Mouse (Mus musculus) olfactory bulb, adult 2 months (tissue): Measurements from ENCODE around the gene Btd. TPM values are rescaled to one million over a fixed set of nuclear protein-coding genes. Genes with fewer than 3 reads are reported as not detected.

Experiments
- H3K27ac ChIP-seq: fragments of 200-500 bp; 2 replicates; pipeline ENCODE4 v1.5.1; 2012; ENCODE audit warnings: low read depth, low read length; ENCODE audit not compliant: insufficient read depth
- H3K4me1 ChIP-seq: fragments of 200-500 bp; 2 replicates; pipeline ENCODE4 v1.6.1; 2012; ENCODE audit warnings: low read length; ENCODE audit not compliant: control insufficient read depth, insufficient read depth
- H3K4me3 ChIP-seq: fragments of 200-500 bp; 2 replicates; pipeline ENCODE4 v1.5.1; 2012; ENCODE audit warnings: mild to moderate bottlenecking, low read depth, low read length, moderate library complexity; ENCODE audit not compliant: insufficient read depth
- CTCF ChIP-seq: fragments of 200-500 bp; IDR thresholded peaks from 2 replicates; pipeline ENCODE4 v1.5.1; 2012; ENCODE audit warnings: low read depth, mild to moderate bottlenecking, low read length, moderate library complexity; ENCODE audit not compliant: insufficient read depth
- POLR2A ChIP-seq: fragments of 200-500 bp; IDR thresholded peaks from 2 replicates; pipeline ENCODE4 v1.6.1; 2012; ENCODE audit warnings: mild to moderate bottlenecking, low read depth, low read length, moderate library complexity; ENCODE audit not compliant: insufficient read depth
- WGBS: fragments of 180-500 bp; shearing (Covaris S2); methylation state at CpG from one replicate; pipeline ENCODE4 v1.1.7; 2018; 5-methylcytosine and 5-hydroxymethylcytosine counted together
- polyA plus RNA-seq: library from polyadenylated mRNA; stranded (reverse); fragments of >200 nt; gene quantifications from 2 replicates; pipeline ENCODE4 v1.2.4, GENCODE M21; 2012; ENCODE audit warnings: low replicate concordance; ENCODE audit not compliant: missing spikeins, insufficient read depth, insufficient read length

Gene Btd
- polyA plus RNA-seq, 1 experiment = not detected

- H3K27ac ChIP-seq = peak overlapping the region; percentile 16; the same call in 1 of the 2 replicates
- TF ChIP-seq CTCF (no peak), POLR2A (no peak)
- H3K4me1 ChIP-seq = peaks cover 50% of the 10 kb centered on the region
- WGBS = 81% methylated on average over 6 of the region's 6 CpGs
- no peak overlapping the region for H3K4me3 ChIP-seq
Observed at GRCm38 (mm10) chr14:31667741-31668140, 26.9 kb downstream of the Btd start.

- Histone ChIP-seq H3K4me1 (peaks cover 46% of the 10 kb centered on the region), H3K4me3 (no peak overlapping the region), H3K27ac (peak overlapping the region; percentile 34)
- TF ChIP-seq POLR2A = no peak
- TF ChIP-seq CTCF = no peak
- 34% methylated on average over 13 of the region's 13 CpGs for WGBS
Observed at GRCm38 (mm10) chr14:31668326-31668725, 27.5 kb downstream of the Btd start.

- Histone ChIP-seq H3K27ac (peak overlapping the region; percentile 61), H3K4me3 (no peak overlapping the region), H3K4me1 (peaks cover 38% of the 10 kb centered on the region)
- WGBS = 21% methylated on average over 13 of the region's 13 CpGs
- TF ChIP-seq CTCF (no peak), POLR2A (no peak)
Observed at GRCm38 (mm10) chr14:31669161-31669611, 28.4 kb downstream of the Btd start.

GRCm38 (mm10) chr14:31669642-31670490 lies 29.0 kb downstream of the Btd start:
- TF ChIP-seq CTCF = no peak
- no peak for TF ChIP-seq POLR2A
- WGBS = 36% methylated on average over 15 of the region's 15 CpGs
- Histone ChIP-seq H3K4me1 (peaks cover 37% of the 10 kb centered on the region), H3K4me3 (no peak overlapping the region), H3K27ac (peak overlapping the region; percentile 61)

DNA sequence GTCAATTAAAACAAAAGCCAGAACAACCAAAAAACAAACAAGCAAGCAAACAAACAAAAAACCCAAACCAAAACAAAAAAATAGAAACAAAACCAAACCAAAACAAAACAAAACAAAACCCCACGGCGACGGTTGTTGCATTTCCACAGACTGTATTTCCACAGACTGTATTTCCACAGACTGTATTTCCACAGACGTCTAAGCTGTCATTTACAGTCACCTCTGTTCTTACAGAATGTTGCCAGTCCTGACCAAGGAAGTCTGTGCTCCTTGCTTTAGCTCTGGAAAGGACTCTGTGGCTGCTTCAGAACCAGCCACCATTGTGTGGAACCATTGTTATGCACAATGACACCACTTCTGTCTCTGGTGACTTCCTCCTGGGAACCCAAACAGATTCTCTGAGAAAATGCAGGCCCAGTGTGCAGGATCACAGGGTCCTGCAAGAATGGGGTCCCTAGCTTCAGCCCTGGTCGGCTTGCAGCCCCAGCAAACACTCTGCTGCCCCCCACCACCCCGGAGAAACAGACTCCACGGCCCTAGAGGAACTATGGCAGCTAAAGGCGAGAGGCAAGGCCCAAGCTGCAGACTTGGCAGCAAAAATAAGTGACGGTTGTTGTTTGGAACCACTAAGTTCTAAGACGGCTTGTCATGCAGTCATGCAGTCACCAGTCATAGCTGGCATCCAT lies 30.9 kb downstream of the Btd start:
- Histone ChIP-seq H3K4me1 (peaks cover 27% of the 10 kb centered on the region), H3K4me3 (no peak overlapping the region), H3K27ac (no peak overlapping the region)
- 69% methylated on average over 10 of the region's 10 CpGs for WGBS
- no peak for TF ChIP-seq POLR2A
- TF ChIP-seq CTCF = no peak

DNA sequence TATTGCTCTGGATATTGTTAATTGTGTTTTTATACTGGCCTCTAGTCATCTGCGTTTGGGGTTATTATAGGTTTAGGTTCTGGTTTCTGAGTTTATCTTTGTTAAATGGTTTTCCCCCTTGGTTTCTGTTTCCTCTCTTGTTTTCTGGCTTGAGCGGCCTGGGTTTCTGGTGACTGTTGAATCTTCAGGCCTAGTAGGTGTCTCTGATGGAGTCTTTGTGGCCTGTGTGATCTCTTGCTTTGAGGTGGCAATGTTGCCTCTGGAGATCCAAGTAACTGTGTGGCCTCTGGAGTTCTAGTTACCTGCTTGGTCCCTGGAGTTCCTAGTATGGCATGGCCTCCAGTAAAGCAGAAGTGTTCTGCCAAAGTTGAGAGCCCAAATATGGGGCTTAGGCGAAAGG lies 39.8 kb downstream of the Btd start:
- WGBS = 97% methylated on average over 3 of the region's 3 CpGs
- Histone ChIP-seq H3K27ac (no peak overlapping the region), H3K4me3 (no peak overlapping the region), H3K4me1 (no peaks in the 10 kb centered on the region)
- TF ChIP-seq POLR2A (no peak), CTCF (no peak)

DNA sequence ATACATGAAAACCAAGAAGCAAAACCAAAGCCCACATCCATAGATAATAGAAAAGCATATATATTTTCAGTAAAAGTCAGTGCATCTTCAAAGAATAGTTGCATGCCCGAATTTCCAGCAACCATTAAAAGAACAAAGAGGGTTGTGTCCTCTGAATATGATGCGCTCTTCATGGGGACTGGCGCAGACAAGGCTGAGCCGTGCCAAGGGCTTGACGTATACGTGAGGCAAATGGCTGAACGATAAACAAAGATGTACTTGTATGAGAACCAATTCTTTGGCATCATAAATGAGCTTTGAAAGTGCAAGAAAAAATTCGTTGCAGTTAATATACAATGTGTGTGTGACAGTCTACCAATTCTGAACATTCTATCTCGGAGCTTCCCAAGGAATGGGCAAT lies 40.5 kb downstream of the Btd start:
- Histone ChIP-seq H3K27ac (no peak overlapping the region), H3K4me1 (no peaks in the 10 kb centered on the region), H3K4me3 (no peak overlapping the region)
- WGBS = 85% methylated on average over 9 of the region's 9 CpGs
- TF ChIP-seq POLR2A (no peak), CTCF (no peak)

- WGBS = 54% methylated on average over 5 of the region's 5 CpGs
- TF ChIP-seq POLR2A (no peak), CTCF (no peak)
- no peaks in the 10 kb centered on the region for H3K4me1 ChIP-seq
- H3K4me3 ChIP-seq = no peak overlapping the region
- no peak overlapping the region for H3K27ac ChIP-seq
Observed at GRCm38 (mm10) chr14:31681931-31682555, 41.2 kb downstream of the Btd start.

GRCm38 (mm10) chr14:31683610-31684009 lies 42.8 kb downstream of the Btd start:
- Histone ChIP-seq H3K4me1 (no peaks in the 10 kb centered on the region), H3K4me3 (no peak overlapping the region), H3K27ac (no peak overlapping the region)
- no peak for TF ChIP-seq POLR2A
- TF ChIP-seq CTCF = no peak
- WGBS = 98% methylated on average over 2 of the region's 2 CpGs
